Mouse (Mus musculus) lung, postnatal 14 days (tissue): ENCODE results near the gene Med12l.

Source experiments
- DNase-seq: peaks from one replicate; pipeline ENCODE4 v3.0.0; 2021

Gene Med12l

DNA sequence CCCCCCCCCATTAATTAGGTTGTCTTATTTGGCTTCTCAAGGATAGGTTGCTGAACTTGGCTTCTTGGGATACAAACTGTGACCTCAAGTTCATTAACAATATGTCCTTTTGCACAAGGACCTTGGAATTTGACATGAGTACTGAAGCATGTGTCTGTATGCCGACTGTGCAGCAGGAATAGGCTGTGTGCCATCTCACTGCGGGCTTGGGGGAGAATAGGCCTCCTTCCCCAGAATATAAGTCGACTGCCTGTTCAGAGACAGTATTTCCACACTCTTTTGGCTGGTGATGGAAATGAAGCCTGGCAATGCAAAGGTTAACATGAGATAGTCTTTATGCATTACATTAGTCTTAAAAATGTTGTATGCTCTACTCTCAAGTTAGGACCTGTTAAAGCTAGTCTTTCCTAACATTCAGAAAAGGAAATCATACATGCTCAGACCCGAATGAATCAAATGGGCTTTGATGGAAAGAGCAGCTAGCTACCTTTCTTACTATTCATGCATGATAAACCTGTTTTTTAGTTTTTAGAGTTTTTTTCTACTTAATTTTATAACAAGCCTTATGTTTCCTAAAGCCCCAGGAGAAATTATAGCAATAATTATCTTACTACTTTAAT, 191.8 kb downstream of the Med12l start:
- DNase-seq = no peak

GRCm38 (mm10) chr3:59203802-59204520, 198.3 kb downstream of the Med12l start:
- DNase-seq = no peak

GRCm38 (mm10) chr3:59204719-59205503, 199.3 kb downstream of the Med12l start:
- DNase-seq = no peak

DNA sequence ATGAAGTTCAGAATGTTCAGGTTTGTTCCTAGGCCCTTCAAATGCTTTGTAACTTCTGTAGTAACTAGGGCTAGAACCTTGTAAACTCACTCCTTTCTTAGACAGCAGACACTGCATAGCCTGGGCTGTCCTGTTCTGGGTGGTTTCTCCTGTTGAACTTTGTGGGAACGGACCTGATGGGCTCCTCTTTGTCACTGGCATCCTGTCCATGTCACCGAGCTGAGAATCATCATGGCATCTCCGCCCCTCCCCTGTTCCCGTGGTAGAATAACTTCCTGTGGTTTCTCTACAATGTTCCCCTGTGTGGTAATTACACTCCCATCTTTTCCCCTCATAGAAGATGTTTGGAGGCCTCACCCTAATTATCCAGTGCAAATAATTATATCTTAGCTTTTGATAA, 200.3 kb downstream of the Med12l start:
- no peak for DNase-seq

- peak; percentile 69 for DNase-seq
Observed at GRCm38 (mm10) chr3:59208650-59209548, 203.3 kb downstream of the Med12l start.

GRCm38 (mm10) chr3:59210089-59210488, 204.5 kb downstream of the Med12l start:
- DNase-seq = no peak

- DNase-seq = no peak
Observed at GRCm38 (mm10) chr3:59210727-59211126, 205.1 kb downstream of the Med12l start, which contains the start of gene P2ry13. TSS of gene P2ry13 (minus strand) at chr3:59210882.

DNA sequence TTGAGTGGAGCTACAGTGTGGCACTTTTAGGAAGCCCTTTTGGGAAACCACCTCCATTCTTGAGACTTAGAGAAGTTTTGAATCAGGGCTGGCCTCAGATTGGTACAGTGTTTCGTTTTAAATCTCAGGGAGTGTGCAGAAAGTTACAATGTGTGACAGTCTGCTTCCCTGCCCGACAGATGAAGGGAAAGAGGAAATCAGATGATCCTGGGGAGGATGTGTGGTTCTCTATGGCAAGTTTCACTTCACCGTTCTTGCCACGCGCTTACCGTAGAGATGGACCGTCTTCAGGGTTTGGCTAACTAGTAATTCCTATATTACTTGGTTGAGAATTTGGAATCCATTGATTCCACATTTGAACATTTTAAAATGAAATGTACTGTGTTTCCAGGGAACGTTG, 206.2 kb downstream of the Med12l start:
- DNase-seq = no peak

DNA sequence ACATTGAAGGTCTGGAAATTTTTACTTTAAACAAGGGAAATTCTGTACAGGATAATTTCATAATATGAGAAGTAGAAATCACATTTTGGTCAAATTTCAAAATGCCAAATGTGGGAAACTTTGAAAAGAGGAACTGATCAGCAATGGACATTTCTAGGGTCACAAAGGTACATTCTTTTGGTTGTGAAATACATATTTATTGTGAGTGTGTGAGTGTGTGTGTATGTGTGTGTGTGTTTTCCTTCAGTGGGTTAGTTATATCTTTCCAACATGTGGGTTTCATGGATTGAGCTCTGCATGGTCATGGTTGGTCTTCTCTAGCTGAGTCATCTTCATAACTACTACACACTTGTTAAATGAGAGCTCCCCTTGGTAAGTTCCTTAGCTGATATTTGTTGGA, 206.8 kb downstream of the Med12l start:
- no peak for DNase-seq

GRCm38 (mm10) chr3:59217211-59217610, 211.6 kb downstream of the Med12l start:
- no peak for DNase-seq

GRCm38 (mm10) chr3:59219326-59219725, 213.7 kb downstream of the Med12l start:
- DNase-seq = no peak

- DNase-seq = no peak
Observed at GRCm38 (mm10) chr3:59222303-59222702, 216.7 kb downstream of the Med12l start.

- no peak for DNase-seq
Observed at GRCm38 (mm10) chr3:59225411-59225810, 219.8 kb downstream of the Med12l start.

DNA sequence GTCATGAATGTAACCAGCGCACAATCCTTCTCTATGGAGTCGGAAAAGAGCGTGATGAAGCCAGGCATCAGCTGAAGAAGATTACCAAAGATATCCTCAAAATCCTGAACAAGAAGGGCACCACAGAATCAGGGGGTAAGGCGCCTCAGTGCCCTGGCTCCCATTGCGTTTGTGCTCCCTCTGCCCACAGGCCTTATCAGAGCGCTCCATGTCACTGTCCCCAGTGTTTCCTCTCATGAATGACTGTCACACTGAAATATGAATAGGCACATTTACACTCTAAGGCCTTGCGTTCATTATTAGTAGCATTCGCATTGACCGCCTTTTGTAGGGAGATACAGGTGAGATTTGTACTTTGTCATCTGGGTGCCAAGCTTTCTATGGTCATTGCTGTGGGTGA, 222.1 kb downstream of the Med12l start:
- no peak for DNase-seq

DNA sequence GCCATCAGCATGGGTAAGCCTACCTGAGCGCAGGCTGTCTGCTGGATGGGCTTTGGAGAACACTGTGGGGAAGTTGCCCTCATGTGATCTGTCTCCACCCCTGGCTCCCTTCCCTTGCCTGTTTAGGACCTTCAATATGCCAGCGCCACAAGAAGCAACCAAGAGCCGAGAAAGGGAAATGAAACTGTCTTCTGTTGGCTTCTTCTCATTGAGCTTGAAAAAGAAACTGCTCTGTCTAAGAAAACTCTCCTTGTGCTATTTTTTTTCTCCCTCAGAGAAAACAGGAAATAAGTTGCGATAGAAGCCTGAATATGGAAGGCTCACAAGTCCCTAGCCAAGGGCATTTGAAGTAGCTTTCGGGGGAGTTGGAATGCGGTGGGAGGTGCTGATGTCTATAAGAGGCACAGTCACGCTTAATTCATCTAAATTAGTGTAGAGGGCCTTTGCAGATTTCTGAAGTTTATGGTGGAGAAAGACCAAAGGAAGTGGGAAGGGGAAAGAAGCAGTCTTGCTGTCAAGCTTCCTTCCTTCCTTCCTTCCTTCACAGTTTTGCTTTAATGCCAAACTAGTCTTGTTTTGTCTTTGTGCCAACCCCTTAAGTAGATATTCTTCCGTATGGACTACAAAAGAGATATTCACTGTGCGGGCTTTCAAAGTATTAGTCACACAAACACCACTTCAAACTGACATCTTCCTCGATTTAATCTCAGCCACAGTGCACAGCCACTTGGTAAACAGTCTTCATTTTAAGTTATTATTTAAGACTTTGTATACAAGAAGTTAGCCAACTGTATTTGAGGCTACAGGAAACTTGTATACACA, 223.3 kb downstream of the Med12l start:
- no peak for DNase-seq

DNA sequence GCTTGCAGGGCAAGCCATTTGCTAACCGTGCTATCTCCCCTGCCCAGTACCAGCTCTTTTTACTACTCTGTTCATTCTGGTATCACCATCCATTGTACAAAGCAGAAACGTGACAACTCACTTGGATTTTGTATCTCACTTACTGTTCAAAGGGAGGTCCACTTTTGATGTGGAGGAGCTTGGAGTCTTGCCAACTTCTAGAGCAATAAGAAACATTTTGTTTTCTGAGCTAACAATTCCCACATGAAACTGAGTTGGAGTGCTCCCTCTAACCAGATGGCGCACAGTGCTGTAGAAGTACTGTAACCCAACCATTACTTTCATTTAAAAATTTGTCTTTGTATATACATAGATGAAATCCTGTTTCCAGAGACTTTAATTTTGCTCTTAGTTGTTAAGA, 225.3 kb downstream of the Med12l start:
- no peak for DNase-seq

DNA sequence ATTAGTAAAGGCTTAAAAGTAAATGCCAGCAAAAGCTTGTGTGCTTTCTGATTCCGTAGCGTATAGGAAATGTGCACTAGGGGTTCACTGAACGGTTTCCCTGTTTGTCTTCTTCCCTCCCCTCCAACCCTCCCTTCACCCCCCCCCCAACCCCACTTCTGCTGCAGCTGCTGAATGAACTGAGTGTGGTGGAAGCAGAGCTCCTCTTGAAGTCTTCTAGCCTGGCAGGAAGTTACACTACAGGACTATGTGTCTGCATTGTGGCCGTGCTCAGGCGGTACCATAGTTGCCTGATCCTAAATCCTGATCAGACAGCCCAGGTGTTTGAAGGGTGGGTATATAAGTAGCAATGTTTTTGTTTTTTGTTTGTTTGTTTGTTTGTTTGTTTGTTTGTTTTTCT, 229.3 kb downstream of the Med12l start:
- DNase-seq = no peak

- no peak for DNase-seq
Observed at GRCm38 (mm10) chr3:59243384-59243783, 237.8 kb downstream of the Med12l start.

DNA sequence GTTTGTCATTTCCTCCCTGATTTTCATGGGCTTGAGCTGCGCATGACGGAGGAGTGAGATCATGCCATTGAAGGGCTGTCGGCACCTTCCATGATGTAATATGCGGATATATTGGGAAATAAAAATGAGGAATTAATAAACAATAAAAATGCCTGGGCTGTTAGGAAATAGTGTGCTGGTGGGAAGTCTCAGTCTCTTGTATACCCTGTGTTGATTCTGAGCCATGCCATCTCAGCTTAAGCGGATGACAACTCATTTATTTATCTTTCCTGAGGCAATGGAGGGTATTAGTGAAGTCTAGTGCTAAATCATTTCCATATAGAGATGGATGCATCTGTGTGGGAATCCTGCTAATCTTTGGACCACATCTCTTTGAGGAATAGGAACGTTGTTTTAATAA, 242.4 kb downstream of the Med12l start:
- no peak for DNase-seq

DNA sequence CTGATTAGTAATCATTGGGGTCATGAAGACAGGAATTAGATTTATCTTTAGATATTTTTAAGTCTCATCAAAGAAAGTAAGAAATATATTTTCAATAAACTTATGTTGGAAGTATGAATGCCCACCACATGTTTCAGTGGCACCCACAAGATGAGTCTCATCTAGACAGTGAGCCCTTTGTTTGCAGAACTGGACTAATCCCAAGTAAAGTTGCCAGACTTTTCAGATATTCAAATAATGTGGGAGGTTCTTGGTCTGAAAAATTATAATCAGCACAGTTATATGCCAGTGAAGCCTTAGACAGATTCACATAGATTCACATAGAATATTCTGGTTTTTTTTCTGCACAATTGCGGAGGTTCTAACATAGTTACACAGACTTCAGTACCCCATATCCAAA, 244.8 kb downstream of the Med12l start:
- DNase-seq = no peak

DNA sequence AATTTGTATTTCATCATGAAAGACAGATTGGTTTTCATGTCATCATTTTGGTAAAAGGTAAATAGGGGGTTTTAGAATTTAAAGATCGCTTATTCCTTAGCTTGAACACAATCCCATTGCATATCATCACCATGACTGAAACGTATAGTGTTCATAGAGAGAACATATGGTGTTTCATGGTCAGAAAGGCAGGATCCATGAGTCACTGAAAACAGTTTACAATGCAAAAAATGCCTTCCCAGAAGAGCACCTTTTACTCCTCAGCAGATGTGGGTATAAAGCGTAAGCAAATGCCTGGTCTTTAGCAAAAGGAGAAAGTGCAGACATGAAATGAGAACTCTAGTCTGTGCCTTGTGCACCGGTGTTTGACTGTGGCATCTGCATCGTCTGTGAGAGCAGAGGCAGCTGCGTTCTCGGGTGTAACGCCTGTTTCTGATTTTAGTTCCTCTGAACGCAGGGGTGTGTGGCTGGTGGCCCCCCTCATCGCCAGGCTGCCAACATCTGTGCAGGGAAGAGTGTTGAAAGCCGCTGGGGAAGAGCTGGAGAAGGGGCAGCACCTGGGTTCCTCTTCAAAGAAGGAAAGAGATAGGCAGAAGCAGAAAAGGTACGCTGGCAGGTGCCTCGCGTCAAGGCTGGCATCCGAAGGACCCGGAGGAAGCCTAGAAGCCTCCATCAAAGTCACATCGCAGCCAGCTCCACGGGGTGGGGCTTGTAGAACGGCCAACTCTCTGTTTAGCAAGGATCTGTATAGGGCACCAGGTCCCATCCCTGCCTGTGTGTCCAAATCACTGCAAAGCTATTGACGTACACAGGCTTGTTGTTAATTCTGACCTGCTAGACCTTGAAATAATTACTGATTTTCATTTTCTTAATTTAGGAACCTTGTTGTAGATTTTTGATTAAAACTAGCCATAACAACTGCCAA, 252.4 kb downstream of the Med12l start:
- no peak for DNase-seq
